In the genomic region with DNA sequence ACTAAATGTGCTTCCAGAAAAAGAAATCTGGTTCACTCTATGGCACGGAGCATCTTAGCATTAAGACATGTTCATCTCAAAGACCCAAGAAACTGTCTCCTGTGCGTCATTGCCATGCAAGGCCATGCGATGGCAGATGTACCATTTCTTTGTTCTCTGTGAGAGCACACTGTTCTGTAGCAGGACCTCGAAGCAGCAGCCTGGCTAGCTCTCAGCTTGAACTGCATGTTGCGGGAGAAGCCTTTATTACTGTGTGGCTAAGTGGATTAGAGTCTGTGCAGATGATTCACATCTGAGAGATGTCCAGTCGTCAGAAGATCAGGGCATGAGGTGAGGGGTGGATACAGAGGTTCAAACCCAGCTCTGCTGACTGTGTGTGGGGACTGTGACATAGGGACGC, we compare ENCODE assay signal across 36 mouse cellular contexts. TPM values are rescaled to one million over a fixed set of nuclear protein-coding genes. Genes with fewer than 3 reads are reported as not detected.
DNase-seq lines count a peak whose midpoint lies in the region; ATAC-seq and TF ChIP-seq lines count a peak whose summit lies in the region.
"Had no signal": no experiment of that assay in that cellular context is flagged by ENCODE, and none has a peak within 500 bp of the region (broad histone marks: within the 10 kb centered on the region; RNA-seq: fewer than 3 reads in every experiment).

No protein-coding gene starts in this region.

- no peak for TF ChIP-seq CTCF in brain, embryonic 14.5 days (IDR thresholded peaks at IDR 0.05; ENCODE audit: borderline replicate concordance, extremely low read depth, insufficient read depth, insufficient read length)

- no peak overlapping the region for H3K4me2 ChIP-seq in midbrain, embryonic 15.5 days
- H3K4me2 ChIP-seq: embryonic facial prominence, embryonic 12.5 days; kidney, embryonic 15.5 days; limb, embryonic 12.5 days; liver, embryonic 15.5 days; lung, embryonic 14.5 days had no signal

- H3K36me3 ChIP-seq in midbrain, embryonic 15.5 days (replicated peaks), result no peaks in the 10 kb centered on the region
- H3K36me3 ChIP-seq: embryonic facial prominence, embryonic 12.5 days; kidney, embryonic 15.5 days; limb, embryonic 12.5 days; liver, embryonic 15.5 days had no signal

- ATAC-seq in midbrain, embryonic 15.5 days (replicated peaks), result peak; percentile 54; the same call in 1 of the 2 replicates
- ATAC-seq: activated CD4-positive, CD25-positive, alpha-beta regulatory T cell, adult 4 months; inflammation-experienced regulatory T-cells, adult 6 months had no signal

- H3K9ac ChIP-seq in midbrain, embryonic 15.5 days, result no peak overlapping the region
- H3K9ac ChIP-seq: embryonic facial prominence, embryonic 12.5 days; kidney, embryonic 15.5 days; limb, embryonic 12.5 days; liver, embryonic 15.5 days; lung, embryonic 14.5 days had no signal

- no peaks in the 10 kb centered on the region for H3K27me3 ChIP-seq in midbrain, embryonic 15.5 days (replicated peaks)
- H3K27me3 ChIP-seq: embryonic facial prominence, embryonic 12.5 days; kidney, embryonic 15.5 days; liver, embryonic 15.5 days had no signal

- H3K4me1 ChIP-seq in midbrain, embryonic 15.5 days, result peaks cover 7% of the 10 kb centered on the region; the same call in 1 of the 2 replicates
- H3K4me1 ChIP-seq: embryonic facial prominence, embryonic 12.5 days; kidney, embryonic 15.5 days; limb, embryonic 12.5 days; liver, embryonic 15.5 days had no signal

- peak; percentile 35 for DNase-seq in heart, adult 11 months
- DNase-seq in heart, postnatal 25 days (ENCODE audit: low spot score), result no peak
- DNase-seq in MN1 (ENCODE audit: low spot score), result peak; percentile 6
- DNase-seq in brain, embryonic 14.5 days (ENCODE audit: low read depth), result peak; percentile 55
- DNase-seq in spleen, adult 18-20 months, result no peak
- DNase-seq in lung, postnatal 36 days, result no peak
- DNase-seq: adrenal gland, adult 8-10 months; B cell, adult 2 months; cerebellum, adult 11 months; cerebellum, adult 9-10 months; embryo, embryonic 11 days; heart, postnatal 14 days; kidney, adult 11 months; kidney, postnatal 25 days; lung, embryonic 14.5 days; lung, postnatal 14 days; thymus, adult 18-20 months; thymus, postnatal 25 days had no signal

- TF ChIP-seq POLR2A in brain, embryonic 14.5 days (IDR thresholded peaks at IDR 0.05; ENCODE audit: borderline replicate concordance, extremely low read depth, insufficient read depth, insufficient read length, poor library complexity, severe bottlenecking), result no peak

- WGBS in midbrain, embryonic 15.5 days, result 47% methylated on average over 7 of the region's 7 CpGs

- no peaks in the 10 kb centered on the region for H3K9me3 ChIP-seq in midbrain, embryonic 15.5 days
- H3K9me3 ChIP-seq: embryonic facial prominence, embryonic 12.5 days; kidney, embryonic 15.5 days; limb, embryonic 12.5 days; liver, embryonic 15.5 days had no signal

- no peak overlapping the region for H3K4me3 ChIP-seq in midbrain, embryonic 15.5 days
- H3K4me3 ChIP-seq: embryonic facial prominence, embryonic 12.5 days; kidney, embryonic 15.5 days; limb, embryonic 12.5 days; liver, embryonic 15.5 days had no signal

- no peak overlapping the region for H3K27ac ChIP-seq in midbrain, embryonic 15.5 days
- H3K27ac ChIP-seq: embryonic facial prominence, embryonic 12.5 days; kidney, embryonic 15.5 days; limb, embryonic 12.5 days; liver, embryonic 15.5 days had no signal

- intact Hi-C loops in heart, postnatal 25 days (cut with DNase I), result no loop called here

RNA-seq across cellular contexts. Expression of gene Gm39653, which starts 28.9 kb away (rescaled TPM):
- not detected for total RNA-seq in heart, postnatal 25 days (2021)
- not detected in 2 replicates for polyA plus RNA-seq in brain, embryonic 14.5 days (2012; rRNA removed)
- not detected in 2 replicates for polyA plus RNA-seq in midbrain, embryonic 15.5 days (2015; fragmentation: Nextera tagmentation; extraction: Ambion mirVana)
- total RNA-seq: adrenal gland, adult 8-10 months; gastrocnemius, adult 8-10 months; heart, postnatal 14 days; layer of hippocampus, adult 18-20 months; layer of hippocampus, postnatal 10 days; left cerebral cortex, postnatal 14 days; liver, adult 2 months; megakaryocyte progenitor cell, adult 5-6 weeks had no signal
- polyA plus RNA-seq: activated CD4-positive, CD25-positive, alpha-beta regulatory T cell, adult 4 months; embryonic facial prominence, embryonic 12.5 days; gonadal fat pad, adult 2 months; heart, embryonic 14.5 days; hindbrain, embryonic 11.5 days; inflammation-experienced regulatory T-cells, adult 6 months; kidney, embryonic 15.5 days; limb, embryonic 12.5 days; liver, adult 2 months; liver, embryonic 15.5 days; lung, embryonic 14.5 days; neural tube, embryonic 14.5 days; stomach, embryonic 16.5 days had no signal

Comparison
In these comparisons a context has a peak if more than half of its experiments do, and no peak if none do; other contexts are left out.
1. DNase-seq: peak in heart, adult 11 months (single experiment), MN1 (single experiment) and brain, embryonic 14.5 days (single experiment); none in heart, postnatal 25 days (single experiment), spleen, adult 18-20 months (0 of 2) and lung, postnatal 36 days (single experiment).